Mouse (Mus musculus): Measurements from ENCODE around the gene Phf10.
"Not testable (repeated sequence)": the region's sequence is repeated elsewhere in the genome, so short reads cannot be mapped to it uniquely, and the experiment has no call there.

Phf10 gene

DNA sequence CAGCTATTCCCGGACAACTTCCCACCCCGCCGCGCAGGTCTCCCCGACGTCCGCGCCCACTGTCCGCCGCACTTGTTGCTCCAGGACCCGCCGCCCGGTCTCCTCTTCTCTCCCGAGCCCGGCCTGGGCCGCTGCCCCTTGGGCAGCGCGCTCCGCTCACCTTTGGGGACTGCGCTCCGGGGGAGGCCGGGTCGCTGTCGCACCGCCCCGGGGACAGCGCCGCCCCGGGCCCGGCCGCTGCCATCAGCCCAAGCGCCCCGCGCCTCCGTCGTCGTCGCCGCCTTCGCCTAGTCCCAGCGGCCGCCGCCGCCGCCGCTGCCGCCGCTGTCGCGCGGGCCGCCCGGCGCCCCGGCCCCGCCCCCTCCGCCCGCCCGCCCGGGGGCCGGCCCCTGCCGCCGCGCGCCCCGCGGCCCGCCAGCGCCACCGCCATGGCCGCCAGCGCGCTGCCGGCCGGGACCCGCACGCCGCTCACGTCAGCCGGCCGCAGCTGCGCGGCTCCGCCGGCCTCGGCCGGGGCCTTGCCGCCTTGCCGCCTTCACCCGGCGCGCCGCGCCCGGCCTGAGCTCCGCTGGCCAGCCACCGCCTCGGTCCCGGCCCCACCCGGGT lies at the start of gene Phf10:
Gene Phf10, minus strand, starts transcription at position 323 of the 606 bp plus-strand sequence.
- peak; percentile 49 for DNase-seq (ENCODE audit: low read depth, low spot score)

- DNase-seq (ENCODE audit: low read depth, low spot score): not testable (repeated sequence)
Observed at GRCm38 (mm10) chr17:15009706-15010413, 48.8 kb upstream of the Phf10 start, which contains the start of gene Gm3435. TSS of gene Gm3435 (plus strand) at chr17:15010176.

GRCm38 (mm10) chr17:15009088-15009487 lies 48.0 kb upstream of the Phf10 start:
- DNase-seq (ENCODE audit: low read depth, low spot score): not testable (repeated sequence)

DNA sequence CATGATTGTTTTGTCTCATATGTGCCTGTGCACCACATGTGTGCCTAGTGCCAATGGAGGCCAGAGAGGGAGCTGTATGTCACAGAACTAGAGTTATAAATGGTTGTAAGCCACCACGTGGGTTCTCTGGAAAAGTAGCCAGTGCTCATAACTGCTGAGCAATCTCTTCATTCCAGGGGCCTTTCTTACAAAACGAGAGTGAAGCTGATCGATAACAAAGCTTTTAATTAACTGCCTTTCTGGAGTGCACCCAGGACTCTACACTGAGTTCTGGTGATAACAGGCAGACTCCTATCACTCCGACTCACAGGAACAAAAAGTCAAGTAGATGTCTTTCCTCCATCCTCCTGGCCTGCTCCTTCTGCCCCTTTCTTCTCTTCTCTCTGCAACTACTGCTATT lies 39.0 kb upstream of the Phf10 start:
- DNase-seq (ENCODE audit: low read depth, low spot score): not testable (repeated sequence)

DNA sequence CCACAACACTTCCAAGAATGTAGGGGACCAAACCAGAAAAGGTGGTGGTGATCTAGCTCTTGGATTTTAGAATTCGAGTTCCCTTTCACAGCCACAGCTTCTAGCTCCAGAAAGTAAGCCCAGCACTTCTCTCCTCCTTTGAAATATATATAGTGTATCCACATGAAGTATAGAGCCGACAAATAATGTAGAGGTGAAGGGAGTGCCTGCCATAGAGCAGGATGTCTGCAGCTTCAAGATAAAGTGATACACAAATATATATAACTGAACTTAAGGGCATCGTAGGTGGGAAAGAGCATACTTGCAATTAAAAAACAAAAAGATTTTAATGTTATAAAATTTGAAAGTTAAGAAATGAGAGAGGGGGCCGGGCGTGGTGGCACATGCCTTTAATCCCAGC lies 33.1 kb upstream of the Phf10 start:
- not testable (repeated sequence) for DNase-seq (ENCODE audit: low read depth, low spot score)

- DNase-seq (ENCODE audit: low read depth, low spot score): not testable (repeated sequence)
Observed at GRCm38 (mm10) chr17:14993139-14993832, 32.2 kb upstream of the Phf10 start.

DNA sequence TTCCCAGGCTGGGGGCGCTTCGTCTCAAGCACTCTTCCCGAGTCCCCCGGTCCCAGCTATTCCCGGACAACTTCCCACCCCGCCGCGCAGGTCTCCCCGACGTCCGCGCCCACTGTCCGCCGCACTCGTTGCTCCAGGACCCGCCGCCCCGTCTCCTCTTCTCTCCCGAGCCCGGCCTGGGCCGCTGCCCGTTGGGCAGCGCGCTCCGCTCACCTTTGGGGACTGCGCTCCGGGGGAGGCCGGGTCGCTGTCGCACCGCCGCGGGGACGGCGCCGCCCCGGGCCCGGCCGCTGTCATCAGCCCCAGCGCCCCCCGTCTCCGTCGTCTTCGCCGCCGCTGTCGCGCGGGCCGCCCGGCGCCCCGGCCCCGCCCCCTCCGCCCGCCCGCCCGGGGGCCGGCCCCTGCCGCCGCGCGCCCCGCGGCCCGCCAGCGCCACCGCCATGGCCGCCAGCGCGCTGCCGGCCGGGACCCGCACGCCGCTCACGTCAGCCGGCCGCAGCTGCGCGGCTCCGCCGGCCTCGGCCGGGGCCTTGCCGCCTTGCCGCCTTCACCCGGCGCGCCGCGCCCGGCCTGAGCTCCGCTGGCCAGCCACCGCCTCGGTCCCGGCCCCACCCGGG lies 31.6 kb upstream of the Phf10 start:
- not testable (repeated sequence) for DNase-seq (ENCODE audit: low read depth, low spot score)

DNA sequence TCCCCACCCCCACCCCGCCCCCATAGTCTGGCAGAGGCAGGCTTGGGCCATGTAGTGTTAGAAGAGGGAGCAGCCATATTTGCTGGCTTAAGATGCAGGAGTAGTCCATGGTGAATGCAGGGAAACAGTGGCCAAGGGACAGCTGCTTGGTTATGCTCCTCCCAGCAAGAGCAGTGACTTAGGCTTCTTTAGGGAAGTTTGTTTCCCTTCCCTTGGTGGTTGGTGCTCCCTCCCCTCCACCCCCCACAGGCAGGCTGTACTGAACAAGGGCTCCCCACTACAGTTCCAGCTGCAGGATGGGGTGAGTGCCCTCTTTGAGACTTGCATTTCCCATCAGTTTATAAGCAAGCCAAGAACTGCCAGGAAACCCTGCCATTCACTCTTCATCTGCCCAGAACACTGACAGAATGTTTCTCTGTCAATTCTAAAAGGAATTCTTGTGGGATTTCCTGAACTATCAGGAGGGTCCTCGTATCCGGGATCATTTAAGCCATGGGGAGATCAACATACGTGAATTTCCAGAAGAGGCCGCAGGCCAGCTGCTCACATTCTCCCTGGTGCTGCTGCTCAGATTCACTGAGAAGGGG lies 29.1 kb upstream of the Phf10 start:
- not testable (repeated sequence) for DNase-seq (ENCODE audit: low read depth, low spot score)

- DNase-seq (ENCODE audit: low read depth, low spot score): not testable (repeated sequence)
Observed at GRCm38 (mm10) chr17:14978362-14979038, 17.4 kb upstream of the Phf10 start, which contains the start of the genes 9030025P20Rik and Gm3417. TSS of gene 9030025P20Rik (plus strand) at chr17:14978468. TSS of gene Gm3417 (minus strand) at chr17:14978790.

- DNase-seq (ENCODE audit: low read depth, low spot score): not testable (repeated sequence)
Observed at GRCm38 (mm10) chr17:14977718-14978361, 16.8 kb upstream of the Phf10 start.

- not testable (repeated sequence) for DNase-seq (ENCODE audit: low read depth, low spot score)
Observed at GRCm38 (mm10) chr17:14968373-14968913, 7.4 kb upstream of the Phf10 start.

DNA sequence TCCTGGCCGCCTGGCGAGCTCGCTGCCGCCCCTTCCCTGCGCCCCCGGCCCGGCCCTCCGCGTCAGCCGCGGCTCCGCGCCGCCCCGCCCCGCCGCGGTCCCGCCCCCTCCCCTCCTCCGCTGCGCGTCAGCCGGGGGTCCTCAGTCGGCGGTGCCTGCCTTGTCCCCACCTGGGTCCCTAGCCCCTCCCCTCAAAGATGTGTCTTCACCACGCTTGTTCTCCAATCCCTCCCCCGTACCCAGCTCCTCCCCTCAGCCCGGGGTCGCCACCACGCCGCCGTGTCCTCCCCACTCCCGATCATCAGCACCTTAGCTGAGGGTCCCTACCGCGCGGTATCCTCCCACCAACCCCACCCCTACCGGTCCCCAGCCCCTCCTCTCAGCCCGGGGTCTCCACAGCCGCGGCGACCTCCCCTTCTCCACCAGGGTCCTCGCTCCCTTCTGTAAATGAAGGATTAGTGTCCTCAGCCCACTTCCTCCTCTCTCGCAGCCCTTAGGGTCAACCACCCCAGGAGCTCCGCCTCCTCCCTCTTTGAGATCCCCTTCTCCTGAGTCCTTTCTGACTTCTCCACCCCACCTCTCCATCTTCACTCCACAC lies 583 bp upstream of the Phf10 start:
- not testable (repeated sequence) for DNase-seq (ENCODE audit: low read depth, low spot score)

DNA sequence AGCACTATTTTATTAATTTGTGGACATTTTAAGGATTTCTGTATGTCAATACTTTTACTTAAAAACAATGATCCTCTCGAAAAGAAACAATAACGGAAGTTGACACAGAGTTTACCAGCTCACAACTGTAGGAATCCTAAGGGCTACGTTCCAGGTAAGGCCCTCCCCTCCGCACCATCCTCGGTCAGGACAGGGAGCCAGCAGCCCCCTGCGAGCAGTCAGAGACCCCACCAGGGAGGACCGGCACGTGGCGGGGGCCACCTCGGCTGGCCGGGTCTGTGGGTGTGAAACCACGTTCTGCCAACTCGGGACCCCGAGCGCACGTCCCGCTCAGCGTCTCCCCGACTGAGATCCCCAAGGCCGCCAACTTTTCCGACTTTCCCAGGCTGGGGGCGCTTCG lies 553 bp downstream of the Phf10 start:
- peak; percentile 63 for DNase-seq (ENCODE audit: low read depth, low spot score)

DNA sequence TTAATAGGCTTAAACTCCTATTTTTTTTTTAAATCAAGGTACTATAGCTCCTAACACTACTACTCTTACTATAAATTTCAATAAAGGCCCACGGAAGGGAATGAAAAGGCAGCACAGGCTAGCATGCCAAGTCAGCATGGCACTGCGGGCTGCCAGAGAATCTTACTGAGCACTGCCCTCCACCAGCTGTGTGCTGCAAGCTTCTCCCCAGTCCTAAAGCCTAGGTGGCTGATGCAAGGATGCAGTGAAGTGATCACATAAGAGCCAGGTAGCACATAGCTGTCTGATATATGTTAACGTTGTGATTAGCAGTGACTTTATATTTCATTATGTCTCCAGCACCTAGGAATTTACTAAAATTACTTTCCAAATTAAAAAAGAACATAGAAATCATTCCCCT lies 1.1 kb downstream of the Phf10 start:
- peak; percentile 74 for DNase-seq (ENCODE audit: low read depth, low spot score)

- no peak for DNase-seq (ENCODE audit: low read depth, low spot score)
Observed at GRCm38 (mm10) chr17:14958686-14959327, 2.3 kb downstream of the Phf10 start.

DNA sequence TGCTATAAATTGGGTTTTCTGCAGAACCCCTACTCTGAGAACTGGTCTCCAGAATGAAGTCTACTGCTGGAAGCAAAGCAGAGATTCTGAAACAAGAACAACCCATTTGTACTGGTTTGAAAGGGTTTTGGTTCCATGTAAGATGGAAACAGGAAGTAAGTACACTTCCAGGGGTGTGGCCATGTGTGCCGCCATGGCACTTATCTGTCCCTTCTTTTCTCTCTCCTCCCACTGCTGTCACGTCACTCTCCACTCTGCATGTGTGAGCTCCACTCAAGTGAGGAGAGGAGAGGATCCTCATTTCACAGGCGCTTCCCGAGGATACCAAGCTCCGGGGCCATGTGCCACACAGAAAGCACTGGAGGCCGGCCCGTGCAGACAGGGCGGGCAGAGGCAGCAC lies 7.6 kb downstream of the Phf10 start:
- peak; percentile 46 for DNase-seq (ENCODE audit: low read depth, low spot score)

DNA sequence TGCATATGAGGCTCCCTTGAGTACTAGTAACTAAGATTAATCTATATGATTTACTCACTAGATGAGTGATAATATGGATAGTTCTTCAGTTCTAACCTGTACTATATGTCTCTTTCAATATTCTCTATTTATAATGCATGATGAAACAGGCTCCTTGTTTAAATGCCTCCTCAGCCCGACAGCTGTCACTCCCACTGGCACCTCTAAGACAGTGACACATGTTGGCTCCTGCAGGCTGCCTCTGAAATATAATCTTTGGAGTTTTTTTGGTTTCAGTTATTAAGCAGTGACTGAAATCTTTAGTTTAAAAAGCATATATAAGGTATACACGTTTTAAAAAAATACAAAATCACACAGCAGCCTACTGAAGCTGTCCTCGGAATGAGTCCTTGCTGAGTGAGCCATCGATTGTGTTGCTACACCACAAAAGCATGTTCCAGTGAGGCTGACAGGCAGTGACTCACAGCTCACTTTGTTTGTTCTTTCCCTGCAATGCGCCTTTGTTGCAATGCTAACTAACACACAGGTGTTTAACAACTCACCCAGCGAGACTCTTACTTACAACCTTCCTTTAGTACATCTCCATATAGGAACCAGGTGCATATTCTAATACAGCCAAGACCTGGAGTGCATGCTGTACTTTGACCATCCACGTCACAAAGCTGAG lies 11.8 kb downstream of the Phf10 start:
- no peak for DNase-seq (ENCODE audit: low read depth, low spot score)

GRCm38 (mm10) chr17:14944551-14944950 lies 16.5 kb downstream of the Phf10 start:
- no peak for DNase-seq (ENCODE audit: low read depth, low spot score)

GRCm38 (mm10) chr17:14943729-14944059 lies 17.4 kb downstream of the Phf10 start:
- peak; percentile 45 for DNase-seq (ENCODE audit: low read depth, low spot score)
